Mouse (Mus musculus) yolk sac, embryonic 10.5 days (tissue): ENCODE data around the gene Kcnma1.

ENCODE experiments used
- DNase-seq: peaks from one replicate; pipeline ENCODE4 v3.0.0-alpha.2; 2017; ENCODE audit warnings: low spot score

The Kcnma1 gene

GRCm38 (mm10) chr14:23266554-23267309, 747.6 kb downstream of the Kcnma1 start:
- no peak for DNase-seq

GRCm38 (mm10) chr14:23253154-23253553, 761.1 kb downstream of the Kcnma1 start:
- no peak for DNase-seq

GRCm38 (mm10) chr14:23244446-23244845, 769.8 kb downstream of the Kcnma1 start:
- DNase-seq = peak; percentile 25

GRCm38 (mm10) chr14:23243857-23244256, 770.4 kb downstream of the Kcnma1 start:
- no peak for DNase-seq
